Mouse (Mus musculus): ENCODE measurements around the gene Ccdc116.
"Not testable (repeated sequence)": the region's sequence is repeated elsewhere in the genome, so short reads cannot be mapped to it uniquely, and the experiment has no call there.

Gene Ccdc116

GRCm38 (mm10) chr16:17146772-17147235 is at the start of gene Ccdc116:
Ccdc116 (minus strand) TSS chr16:17147229.
- DNase-seq (ENCODE audit: low spot score in 2 of 2), result peak; percentile 79

GRCm38 (mm10) chr16:17193823-17194222 is 46.8 kb upstream of the Ccdc116 start:
- no peak for DNase-seq (ENCODE audit: low spot score in 2 of 2)

GRCm38 (mm10) chr16:17185475-17185874 is 38.4 kb upstream of the Ccdc116 start:
- no peak for DNase-seq (ENCODE audit: low spot score in 2 of 2)

- DNase-seq (ENCODE audit: low spot score in 2 of 2), result no peak
These were observed 36.0 kb upstream of the Ccdc116 start for GRCm38 (mm10) chr16:17183003-17183402.

- DNase-seq (ENCODE audit: low spot score in 2 of 2), result no peak
These were observed 35.1 kb upstream of the Ccdc116 start for GRCm38 (mm10) chr16:17182136-17182535.

- no peak for DNase-seq (ENCODE audit: low spot score in 2 of 2)
These were observed 34.4 kb upstream of the Ccdc116 start for GRCm38 (mm10) chr16:17181382-17181781.

GRCm38 (mm10) chr16:17179706-17180105 is 32.7 kb upstream of the Ccdc116 start:
- no peak for DNase-seq (ENCODE audit: low spot score in 2 of 2)

- DNase-seq (ENCODE audit: low spot score in 2 of 2), result no peak
These were observed 30.7 kb upstream of the Ccdc116 start for GRCm38 (mm10) chr16:17177623-17178170.

- no peak for DNase-seq (ENCODE audit: low spot score in 2 of 2)
These were observed 28.7 kb upstream of the Ccdc116 start for GRCm38 (mm10) chr16:17175765-17176164.

GRCm38 (mm10) chr16:17168049-17168448 is 21.0 kb upstream of the Ccdc116 start:
- DNase-seq (ENCODE audit: low spot score in 2 of 2), result no peak

GRCm38 (mm10) chr16:17167179-17167578 is 20.1 kb upstream of the Ccdc116 start:
- DNase-seq (ENCODE audit: low spot score in 2 of 2), result no peak

GRCm38 (mm10) chr16:17165478-17165877 is 18.4 kb upstream of the Ccdc116 start:
- not testable (repeated sequence) for DNase-seq (ENCODE audit: low spot score in 2 of 2)

GRCm38 (mm10) chr16:17154346-17154745 is 7.3 kb upstream of the Ccdc116 start:
- DNase-seq (ENCODE audit: low spot score in 2 of 2), result no peak

GRCm38 (mm10) chr16:17151874-17152273 is 4.8 kb upstream of the Ccdc116 start:
- no peak for DNase-seq (ENCODE audit: low spot score in 2 of 2)

GRCm38 (mm10) chr16:17150520-17151258 is 3.7 kb upstream of the Ccdc116 start:
- DNase-seq (ENCODE audit: low spot score in 2 of 2), result no peak

GRCm38 (mm10) chr16:17148084-17148483 is 1.1 kb upstream of the Ccdc116 start:
- no peak for DNase-seq (ENCODE audit: low spot score in 2 of 2)

GRCm38 (mm10) chr16:17147391-17147929 is 431 bp upstream of the Ccdc116 start:
- peak; percentile 35 to 49 for DNase-seq (ENCODE audit: low spot score in 2 of 2)

- DNase-seq (ENCODE audit: low spot score in 2 of 2), result no peak
These were observed 2.7 kb downstream of the Ccdc116 start, which contains the start of gene Ydjc for GRCm38 (mm10) chr16:17144339-17144738. Ydjc (plus strand) TSS chr16:17144621.

GRCm38 (mm10) chr16:17137355-17137754 is 9.7 kb downstream of the Ccdc116 start:
- DNase-seq (ENCODE audit: low spot score in 2 of 2), result no peak

- no peak for DNase-seq (ENCODE audit: low spot score in 2 of 2)
These were observed 14.2 kb downstream of the Ccdc116 start for GRCm38 (mm10) chr16:17132906-17133200.

GRCm38 (mm10) chr16:17132089-17132905 is 14.7 kb downstream of the Ccdc116 start, which contains the start of gene Sdf2l1:
Sdf2l1 (minus strand) TSS chr16:17132383.
- DNase-seq (ENCODE audit: low spot score in 2 of 2), result peak; percentile 98 to 99
